Mouse (Mus musculus) bone marrow, adult 2 months (tissue): Measurements from ENCODE around the gene Pdgfa.

Experiments used
- CTCF ChIP-seq: fragments of 200-500 bp; IDR thresholded peaks from 2 replicates; pipeline ENCODE4 v1.5.1; 2011; ENCODE audit warnings: low read length, control low read depth; ENCODE audit not compliant: control insufficient read depth, insufficient read depth
- POLR2A ChIP-seq: fragments of 200-500 bp; IDR thresholded peaks from 2 replicates; pipeline ENCODE4 v1.6.1; 2011; ENCODE audit warnings: low read depth, mild to moderate bottlenecking, control low read depth, low read length, borderline replicate concordance; ENCODE audit not compliant: control insufficient read depth

DNA sequence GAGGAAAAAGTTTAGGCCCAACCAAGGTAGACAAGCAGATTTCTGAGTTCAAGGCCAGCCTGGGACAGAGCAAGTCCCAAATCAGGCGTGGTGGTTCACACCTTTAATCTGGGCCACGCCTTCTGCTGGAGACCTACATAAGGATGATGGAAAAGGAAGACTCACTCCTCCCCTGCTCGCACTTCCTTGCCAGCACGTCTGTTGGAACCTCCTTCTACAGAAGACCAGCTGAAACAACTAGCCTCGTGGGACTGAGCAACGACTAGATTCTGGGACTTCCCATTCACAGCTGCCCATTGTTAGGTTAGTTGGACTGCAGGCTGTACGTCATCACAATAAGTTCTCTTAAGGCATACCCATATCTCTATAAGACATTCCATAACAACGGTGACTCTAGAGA is 55.3 kb downstream of the Pdgfa start:
- no peak for TF ChIP-seq CTCF
- no peak for TF ChIP-seq POLR2A
